Comparison of ENCODE assay signal across 8 mouse cellular contexts in genomic region chr6:39257111-39257571, GRCm38 (mm10). TPM values are rescaled to one million over a fixed set of nuclear protein-coding genes. Genes with fewer than 3 reads are reported as not detected.
DNase-seq lines count a peak whose midpoint lies in the region; ATAC-seq and TF ChIP-seq lines count a peak whose summit lies in the region.

No protein-coding gene starts in this region.

- H3K27me3 ChIP-seq in embryonic facial prominence, embryonic 10.5 days (replicated peaks; ENCODE audit: low read depth, poor library complexity, severe bottlenecking) = peaks cover 38% of the 10 kb centered on the region
- H3K27me3 ChIP-seq in heart, postnatal 0 days (ENCODE audit: control insufficient read depth, insufficient read depth, low read length) = no peaks in the 10 kb centered on the region
- H3K27me3 ChIP-seq in midbrain, embryonic 10.5 days (ENCODE audit: low read depth, poor library complexity, severe bottlenecking) = peaks cover 33% of the 10 kb centered on the region

- H3K9ac ChIP-seq in heart, postnatal 0 days (replicated peaks; ENCODE audit: low read depth, low read length) = peak overlapping the region; percentile 52

- peak; percentile 70 for ATAC-seq in heart, postnatal 0 days (ENCODE audit: insufficient read depth, low read depth)

- peak; percentile 51 for DNase-seq in adrenal gland, adult 2 months
- no peak for DNase-seq in adrenal gland, adult 8-10 months
- DNase-seq in Muller cell, postnatal 12 days (ENCODE audit: inconsistent ontology term) = peak; percentile 76
- peak; percentile 65 for DNase-seq in embryonic facial prominence, embryonic 10.5 days (ENCODE audit: low spot score)
- peak; percentile 60 for DNase-seq in heart, postnatal 0 days (ENCODE audit: low spot score)
- peak; percentile 37 to 57 for DNase-seq in kidney, postnatal 36 days
- peak; percentile 67 for DNase-seq in midbrain, embryonic 10.5 days (ENCODE audit: low spot score)
- DNase-seq in testis, postnatal 14 days (ENCODE audit: low spot score) = peak; percentile 46

- TF ChIP-seq CTCF in heart, postnatal 0 days (IDR thresholded peaks at IDR 0.05; ENCODE audit: low read depth) = no peak

- peak overlapping the region; percentile 89 for H3K27ac ChIP-seq in embryonic facial prominence, embryonic 10.5 days (replicated peaks)
- H3K27ac ChIP-seq in heart, postnatal 0 days (ENCODE audit: low read depth) = peak overlapping the region; percentile 64
- H3K27ac ChIP-seq in midbrain, embryonic 10.5 days (replicated peaks) = peak overlapping the region; percentile 85

- peak overlapping the region; percentile 90 for H3K4me2 ChIP-seq in heart, postnatal 0 days (ENCODE audit: low read depth, low read length)

- H3K4me1 ChIP-seq in embryonic facial prominence, embryonic 10.5 days = peaks cover 24% of the 10 kb centered on the region
- peaks cover 16% of the 10 kb centered on the region for H3K4me1 ChIP-seq in heart, postnatal 0 days (ENCODE audit: control insufficient read depth, insufficient read depth)
- peaks cover 31% of the 10 kb centered on the region for H3K4me1 ChIP-seq in midbrain, embryonic 10.5 days

- H3K9me3 ChIP-seq in embryonic facial prominence, embryonic 10.5 days = no peaks in the 10 kb centered on the region
- H3K9me3 ChIP-seq in heart, postnatal 0 days (replicated peaks; ENCODE audit: control insufficient read depth, low read length) = no peaks in the 10 kb centered on the region
- H3K9me3 ChIP-seq in midbrain, embryonic 10.5 days (replicated peaks) = no peaks in the 10 kb centered on the region

- WGBS in embryonic facial prominence, embryonic 10.5 days = 1% methylated on average over 18 of the region's 18 CpGs
- WGBS in heart, postnatal 0 days = under 1% methylated on average over 18 of the region's 18 CpGs
- 1% methylated on average over 18 of the region's 18 CpGs for WGBS in midbrain, embryonic 10.5 days

- no peak for TF ChIP-seq EP300 in heart, postnatal 0 days (IDR thresholded peaks at IDR 0.05; ENCODE audit: low read depth)

- no peaks in the 10 kb centered on the region for H3K36me3 ChIP-seq in embryonic facial prominence, embryonic 10.5 days (replicated peaks)
- H3K36me3 ChIP-seq in heart, postnatal 0 days (replicated peaks; ENCODE audit: control insufficient read depth, insufficient read depth, low read length) = no peaks in the 10 kb centered on the region
- H3K36me3 ChIP-seq in midbrain, embryonic 10.5 days = no peaks in the 10 kb centered on the region

- peak overlapping the region; percentile 65 for H3K4me3 ChIP-seq in embryonic facial prominence, embryonic 10.5 days
- H3K4me3 ChIP-seq in heart, postnatal 0 days (ENCODE audit: low read depth, low read length) = peak overlapping the region; percentile 54
- H3K4me3 ChIP-seq in midbrain, embryonic 10.5 days = peak overlapping the region; percentile 53

RNA-seq across cellular contexts. Expression of gene Kdm7a, which starts 50.6 kb away (rescaled TPM):
- 10 to 100 TPM; 12.2 to 16.2 TPM for total RNA-seq in adrenal gland, adult 2 months (2021)
- polyA plus RNA-seq in adrenal gland, adult 2 months (2012; rRNA removed) = 0.78 and 0.99 TPM in 2 replicates
- 10 to 100 TPM; 13.5 to 18.7 (median 16.4) TPM for total RNA-seq in adrenal gland, adult 8-10 months (2022)
- 9.5 and 11.1 TPM in 2 replicates for polyA plus RNA-seq in embryonic facial prominence, embryonic 10.5 days (2016; fragmentation: Nextera tagmentation; extraction: Ambion mirVana)
- 9.0 and 10.1 TPM in 2 replicates for total RNA-seq in heart, postnatal 0 days (2014; rRNA removed; ENCODE audit: low replicate concordance)
- polyA plus RNA-seq in heart, postnatal 0 days (2015; fragmentation: Nextera tagmentation; extraction: Ambion mirVana) = 3.5 and 4.0 TPM in 2 replicates
- 10.4 and 12.4 TPM in 2 replicates for polyA plus RNA-seq in midbrain, embryonic 10.5 days (2016; fragmentation: Nextera tagmentation; extraction: Ambion mirVana)
